Mouse (Mus musculus): ENCODE results near the gene Jarid2. TPM values are rescaled to one million over a fixed set of nuclear protein-coding genes. Genes with fewer than 3 reads are reported as not detected.
"Not testable (repeated sequence)": the region's sequence is repeated elsewhere in the genome, so short reads cannot be mapped to it uniquely, and the experiment has no call there.

The Jarid2 gene
- total RNA-seq, 2 experiments from 2014 or later = 34.4 to 35.7 TPM

GRCm38 (mm10) chr13:44812381-44812780 is 83.1 kb downstream of the Jarid2 start:
- intact Hi-C loops (cut with DNase I) = no loop called here
- no peak for DNase-seq (ENCODE audit: low spot score in 2 of 2)

GRCm38 (mm10) chr13:44819400-44819799 is 90.1 kb downstream of the Jarid2 start:
- intact Hi-C loops (cut with DNase I) = no loop called here
- peak in 1 of 2 experiments; percentile 15 for DNase-seq (ENCODE audit: low spot score in 2 of 2)

GRCm38 (mm10) chr13:44822578-44822977 is 93.3 kb downstream of the Jarid2 start:
- no peak for DNase-seq (ENCODE audit: low spot score in 2 of 2)

GRCm38 (mm10) chr13:44828903-44829302 is 99.6 kb downstream of the Jarid2 start:
- no peak for DNase-seq (ENCODE audit: low spot score in 2 of 2)
- intact Hi-C loops (cut with DNase I) = no loop called here

More at GRCm38 (mm10) chr13:44822578-44822977, 93.3 kb downstream of the Jarid2 start:
- intact Hi-C loops (cut with DNase I) = no loop called here

- intact Hi-C loops (cut with DNase I) = loop anchor here (10.0 kb wide), 2 partner anchors 967 to 1037 kb away; no protein-coding TSS in a partner anchor
Measured at GRCm38 (mm10) chr13:44832104-44832503, 102.8 kb downstream of the Jarid2 start.

GRCm38 (mm10) chr13:44832866-44833265 is 103.6 kb downstream of the Jarid2 start:
- no peak for DNase-seq (ENCODE audit: low spot score in 2 of 2)
- intact Hi-C loops (cut with DNase I) = loop anchor here (10.0 kb wide), 2 partner anchors 968 to 1038 kb away; no protein-coding TSS in a partner anchor

More at GRCm38 (mm10) chr13:44832104-44832503, 102.8 kb downstream of the Jarid2 start:
- DNase-seq (ENCODE audit: low spot score in 2 of 2) = no peak

- peak; percentile 51 to 74 for DNase-seq (ENCODE audit: low spot score in 2 of 2)
- intact Hi-C loops (cut with DNase I) = loop anchor here (10.0 kb wide), 2 partner anchors 969 to 1039 kb away; no protein-coding TSS in a partner anchor
Measured at GRCm38 (mm10) chr13:44833353-44833752, 104.1 kb downstream of the Jarid2 start.

- intact Hi-C loops (cut with DNase I) = loop anchor here (10.0 kb wide), 2 partner anchors 973 to 1043 kb away; no protein-coding TSS in a partner anchor
- no peak for DNase-seq (ENCODE audit: low spot score in 2 of 2)
Measured at GRCm38 (mm10) chr13:44837445-44837844, 108.2 kb downstream of the Jarid2 start.

- peak; percentile 61 to 81 for DNase-seq (ENCODE audit: low spot score in 2 of 2)
- intact Hi-C loops (cut with DNase I) = loop anchor here (10.0 kb wide), 2 partner anchors 975 to 1045 kb away; no protein-coding TSS in a partner anchor
Measured at GRCm38 (mm10) chr13:44839866-44840835, 110.9 kb downstream of the Jarid2 start.

GRCm38 (mm10) chr13:44851426-44851825 is 122.2 kb downstream of the Jarid2 start:
- intact Hi-C loops (cut with DNase I) = no loop called here
- DNase-seq (ENCODE audit: low spot score in 2 of 2) = no peak

- intact Hi-C loops (cut with DNase I) = no loop called here
- DNase-seq (ENCODE audit: low spot score in 2 of 2) = no peak
Measured at GRCm38 (mm10) chr13:44852024-44852423, 122.8 kb downstream of the Jarid2 start.

- DNase-seq (ENCODE audit: low spot score in 2 of 2) = no peak
- intact Hi-C loops (cut with DNase I) = no loop called here
Measured at GRCm38 (mm10) chr13:44865566-44865965, 136.3 kb downstream of the Jarid2 start.

- peak; percentile 44 to 69 for DNase-seq (ENCODE audit: low spot score in 2 of 2)
- intact Hi-C loops (cut with DNase I) = no loop called here
Measured at GRCm38 (mm10) chr13:44868037-44868650, 138.9 kb downstream of the Jarid2 start.

GRCm38 (mm10) chr13:44869418-44870119 is 140.3 kb downstream of the Jarid2 start:
- intact Hi-C loops (cut with DNase I) = not testable (repeated sequence)
- DNase-seq (ENCODE audit: low spot score in 2 of 2) = peak; percentile 99 to 100

GRCm38 (mm10) chr13:44876799-44877198 is 147.5 kb downstream of the Jarid2 start:
- DNase-seq (ENCODE audit: low spot score in 2 of 2) = no peak
- intact Hi-C loops (cut with DNase I) = no loop called here

- no peak for DNase-seq (ENCODE audit: low spot score in 2 of 2)
- intact Hi-C loops (cut with DNase I) = no loop called here
Measured at GRCm38 (mm10) chr13:44881001-44881400, 151.7 kb downstream of the Jarid2 start.

GRCm38 (mm10) chr13:44886221-44886620 is 156.9 kb downstream of the Jarid2 start:
- DNase-seq (ENCODE audit: low spot score in 2 of 2) = no peak
- intact Hi-C loops (cut with DNase I) = no loop called here

- DNase-seq (ENCODE audit: low spot score in 2 of 2) = no peak
- intact Hi-C loops (cut with DNase I) = no loop called here
Measured at GRCm38 (mm10) chr13:44890612-44891011, 161.3 kb downstream of the Jarid2 start.
